Mouse (Mus musculus) heart, postnatal 4 days (tissue): ENCODE data around the gene E330009J07Rik. TPM values are rescaled to one million over a fixed set of nuclear protein-coding genes. Genes with fewer than 3 reads are reported as not detected.

Experiments
- total RNA-seq, 2 experiments: library from RNA; stranded (reverse); gene quantifications; 2 replicates each; pipeline ENCODE4 v1.2.3; 2021

The E330009J07Rik gene
- total RNA-seq, 2 experiments from 2014 or later = 3.1 to 3.7 TPM

Other genes with a start within 250 kb of the E330009J07Rik start
- gene Agk, start 111.0 kb downstream of the E330009J07Rik start, total RNA-seq = 10 to 100 TPM; 26.9 to 27.9 TPM
- not detected for gene Wee2, start 3.0 kb upstream of the E330009J07Rik start, total RNA-seq
- gene Ssbp1, start 35.2 kb upstream of the E330009J07Rik start, total RNA-seq = 10 to 100 TPM; 37.5 to 39.9 TPM
- gene Tas2r137, start 55.1 kb upstream of the E330009J07Rik start, total RNA-seq = not detected
- gene Tas2r108, start 57.4 kb upstream of the E330009J07Rik start, total RNA-seq = not detected
- gene Prss37, start 83.4 kb upstream of the E330009J07Rik start, total RNA-seq = not detected
- not detected for gene Olfr461, start 118.9 kb upstream of the E330009J07Rik start, total RNA-seq
- gene Olfr460, start 133.4 kb upstream of the E330009J07Rik start, total RNA-seq = not detected
- gene Clec5a, start 149.7 kb upstream of the E330009J07Rik start, total RNA-seq = under 1 TPM; 0.45 to 0.71 TPM
- not detected for gene Tas2r138, start 177.2 kb upstream of the E330009J07Rik start, total RNA-seq
- 1 to 10 TPM in 1 of 2 experiments, under 1 TPM in 1; 0.36 to 1.5 TPM for gene Mgam, start 192.7 kb upstream of the E330009J07Rik start, total RNA-seq